Mouse (Mus musculus): ENCODE measurements around the gene Ston1.

The Ston1 gene

GRCm38 (mm10) chr17:88587371-88587770, 10.1 kb upstream of the Ston1 start:
- DNase-seq (ENCODE audit: low spot score in 2 of 2), result no peak

- DNase-seq (ENCODE audit: low spot score in 2 of 2), result no peak
Measured at GRCm38 (mm10) chr17:88588228-88588627, 9.3 kb upstream of the Ston1 start.

- DNase-seq (ENCODE audit: low spot score in 2 of 2), result no peak
Measured at GRCm38 (mm10) chr17:88590251-88590650, 7.2 kb upstream of the Ston1 start.

GRCm38 (mm10) chr17:88595071-88595470, 2.4 kb upstream of the Ston1 start:
- DNase-seq (ENCODE audit: low spot score in 2 of 2), result no peak

- DNase-seq (ENCODE audit: low spot score in 2 of 2), result no peak
Measured at GRCm38 (mm10) chr17:88596068-88596467, 1.4 kb upstream of the Ston1 start.

DNA sequence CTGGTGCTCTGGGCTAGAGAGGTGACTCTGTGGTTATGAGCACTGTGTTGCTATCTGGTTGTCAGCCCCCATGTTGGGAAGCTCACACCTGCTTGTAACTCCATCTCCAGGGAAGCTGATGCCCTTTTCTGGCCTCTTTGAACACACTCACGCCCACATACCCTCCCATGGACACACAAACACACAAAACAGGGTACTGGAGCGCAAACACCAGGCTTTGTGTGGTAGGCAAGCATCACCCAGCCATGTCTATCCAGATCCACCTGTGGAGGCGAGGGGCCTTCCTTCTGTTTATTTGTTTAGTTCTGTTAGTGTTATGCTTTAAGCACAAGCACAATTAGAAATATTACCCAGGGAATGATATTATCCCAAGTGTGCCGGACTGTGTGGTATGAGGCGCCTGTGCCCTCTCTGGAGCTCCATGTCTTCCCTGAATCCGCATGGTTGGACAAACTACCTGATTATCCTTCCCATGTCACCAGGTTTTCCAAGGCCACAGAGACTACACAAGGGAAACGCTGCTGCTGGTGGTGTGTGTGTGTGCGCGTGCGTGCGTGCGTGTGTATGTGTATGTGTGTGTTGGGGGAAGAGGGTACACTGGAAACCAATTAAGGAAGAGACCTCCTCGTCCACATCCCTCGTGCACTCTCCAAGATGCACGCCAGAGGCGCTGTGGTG, 801 bp upstream of the Ston1 start:
- no peak for DNase-seq (ENCODE audit: low spot score in 2 of 2)

GRCm38 (mm10) chr17:88598056-88598420, 554 bp downstream of the Ston1 start:
- DNase-seq (ENCODE audit: low spot score in 2 of 2), result no peak

DNA sequence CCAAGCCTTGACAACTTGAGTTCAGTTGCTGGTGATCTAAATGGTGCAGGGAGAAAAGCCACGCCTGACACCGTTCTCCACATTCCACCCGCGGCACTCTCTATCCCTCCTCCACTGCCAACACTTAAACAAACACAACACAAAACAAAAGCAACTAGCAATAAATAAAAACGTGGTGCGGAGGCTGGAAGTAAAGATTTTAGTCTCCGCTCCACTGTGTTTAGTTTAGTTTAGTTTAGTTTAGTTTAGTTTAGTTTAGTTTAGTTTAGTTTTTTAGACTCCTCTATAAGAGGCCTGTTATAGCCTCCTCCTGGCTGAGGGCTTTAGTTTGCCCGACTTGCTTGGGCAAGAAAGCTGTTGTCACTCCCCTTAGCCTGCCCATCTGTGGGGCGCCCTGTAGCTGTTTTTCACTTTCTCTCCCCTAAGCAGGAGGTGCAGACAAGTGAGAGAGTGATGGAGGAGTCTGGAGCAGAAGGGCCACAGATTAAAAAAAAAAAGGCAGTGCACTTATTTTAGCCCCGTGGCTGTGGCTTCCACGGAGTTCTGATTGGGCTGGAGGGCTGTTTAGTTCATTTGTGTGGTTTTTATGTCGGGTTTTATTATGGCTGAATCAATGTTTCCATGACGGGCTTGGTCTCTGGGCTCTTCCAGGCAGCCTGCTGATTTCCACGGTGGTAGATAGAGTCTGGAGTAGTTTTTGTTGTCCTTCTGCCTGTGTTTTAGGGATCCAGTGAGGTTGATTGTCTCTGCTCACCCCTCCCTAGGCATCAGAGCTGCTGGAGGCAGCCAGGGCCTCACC, 1.3 kb downstream of the Ston1 start:
- DNase-seq (ENCODE audit: low spot score in 2 of 2), result no peak

- no peak for DNase-seq (ENCODE audit: low spot score in 2 of 2)
Measured at GRCm38 (mm10) chr17:88600492-88601026, 3.1 kb downstream of the Ston1 start.

GRCm38 (mm10) chr17:88603943-88604342, 6.5 kb downstream of the Ston1 start:
- DNase-seq (ENCODE audit: low spot score in 2 of 2), result no peak

DNA sequence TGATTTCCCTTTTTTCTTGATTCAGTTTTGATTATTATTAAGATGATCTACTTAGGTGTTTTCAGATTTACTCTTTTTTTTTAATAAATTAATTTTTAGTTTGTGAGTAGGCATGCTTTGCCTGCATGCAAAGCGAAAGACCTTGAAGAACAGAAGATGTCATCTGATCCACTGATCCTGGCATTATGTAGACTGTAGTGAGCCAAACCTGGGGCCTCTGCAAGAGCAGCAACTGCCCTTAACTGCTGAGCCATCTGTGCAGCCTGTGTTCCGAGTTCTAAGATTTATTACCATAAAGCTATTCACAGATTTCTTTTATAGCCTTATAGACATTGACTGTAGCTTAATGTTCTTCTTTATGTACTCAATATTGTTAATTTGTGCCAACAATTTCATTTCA, 8.6 kb downstream of the Ston1 start:
- DNase-seq (ENCODE audit: low spot score in 2 of 2), result no peak

GRCm38 (mm10) chr17:88609361-88609760, 11.9 kb downstream of the Ston1 start:
- DNase-seq (ENCODE audit: low spot score in 2 of 2), result no peak

DNA sequence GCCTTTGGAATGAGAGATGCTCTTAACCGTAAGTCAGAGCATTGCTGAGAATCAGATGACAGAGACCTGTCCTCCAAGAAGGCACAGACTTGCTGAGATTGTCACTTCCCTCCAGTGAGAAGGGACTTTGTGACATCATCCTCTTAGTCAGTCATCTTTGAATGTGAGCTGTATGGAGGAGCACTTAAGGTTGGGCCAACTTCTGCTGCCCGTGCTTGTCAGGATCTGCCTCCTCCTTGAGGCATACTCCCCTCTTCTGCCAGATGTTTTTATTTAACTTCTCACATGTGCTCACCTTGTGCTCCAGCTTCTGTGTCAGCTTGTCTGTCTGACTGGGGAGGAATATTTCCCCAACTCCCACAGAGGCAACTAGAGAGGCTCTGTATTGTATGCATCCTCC, 13.6 kb downstream of the Ston1 start:
- DNase-seq (ENCODE audit: low spot score in 2 of 2), result no peak

- DNase-seq (ENCODE audit: low spot score in 2 of 2), result no peak
Measured at GRCm38 (mm10) chr17:88613172-88613571, 15.7 kb downstream of the Ston1 start.

DNA sequence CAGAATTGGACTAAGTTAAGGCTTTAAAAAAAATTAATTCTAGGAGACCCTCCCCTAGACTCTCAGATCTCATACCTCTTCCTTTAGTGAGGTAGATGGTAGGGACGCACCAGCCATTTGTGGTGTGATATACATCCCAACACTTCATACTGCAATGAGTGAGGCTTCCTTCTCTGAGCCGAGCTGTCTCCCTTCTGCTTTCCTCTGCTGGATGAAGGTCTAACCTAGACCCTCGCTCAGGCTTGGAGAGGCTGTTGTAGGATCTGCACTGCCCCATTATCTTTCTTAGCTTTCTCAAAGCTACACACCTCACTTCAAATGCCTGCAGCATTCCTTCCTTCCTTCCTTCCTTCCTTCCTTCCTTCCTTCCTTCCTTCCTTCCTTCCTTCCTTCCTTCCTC, 16.2 kb downstream of the Ston1 start:
- DNase-seq (ENCODE audit: low spot score in 2 of 2), result no peak

- no peak for DNase-seq (ENCODE audit: low spot score in 2 of 2)
Measured at GRCm38 (mm10) chr17:88614234-88614633, 16.8 kb downstream of the Ston1 start.

GRCm38 (mm10) chr17:88614733-88615132, 17.2 kb downstream of the Ston1 start:
- no peak for DNase-seq (ENCODE audit: low spot score in 2 of 2)

- DNase-seq (ENCODE audit: low spot score in 2 of 2), result no peak
Measured at GRCm38 (mm10) chr17:88615492-88616155, 18.1 kb downstream of the Ston1 start.

GRCm38 (mm10) chr17:88620935-88621334, 23.5 kb downstream of the Ston1 start:
- DNase-seq (ENCODE audit: low spot score in 2 of 2), result no peak

GRCm38 (mm10) chr17:88621374-88621773, 23.9 kb downstream of the Ston1 start:
- DNase-seq (ENCODE audit: low spot score in 2 of 2), result no peak

DNA sequence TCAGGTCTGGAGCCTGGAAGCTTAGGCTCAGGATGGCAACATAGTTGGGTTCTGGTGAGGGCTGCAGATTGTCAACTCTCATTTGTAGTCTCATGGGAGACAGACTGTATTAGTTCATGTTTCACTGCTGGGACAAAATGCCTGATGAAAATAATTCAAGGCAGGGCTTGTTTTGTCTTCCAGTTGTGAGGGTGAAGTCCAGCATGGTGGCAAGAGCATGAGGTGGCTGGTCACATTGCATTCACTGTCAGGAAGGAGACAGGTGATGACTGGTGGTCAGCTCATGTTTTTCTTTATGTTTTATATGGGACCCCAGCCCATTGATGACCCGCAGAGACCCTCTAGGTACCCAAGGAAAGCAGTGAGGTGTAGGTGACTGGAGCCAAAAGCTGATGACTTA, 25.2 kb downstream of the Ston1 start:
- no peak for DNase-seq (ENCODE audit: low spot score in 2 of 2)

DNA sequence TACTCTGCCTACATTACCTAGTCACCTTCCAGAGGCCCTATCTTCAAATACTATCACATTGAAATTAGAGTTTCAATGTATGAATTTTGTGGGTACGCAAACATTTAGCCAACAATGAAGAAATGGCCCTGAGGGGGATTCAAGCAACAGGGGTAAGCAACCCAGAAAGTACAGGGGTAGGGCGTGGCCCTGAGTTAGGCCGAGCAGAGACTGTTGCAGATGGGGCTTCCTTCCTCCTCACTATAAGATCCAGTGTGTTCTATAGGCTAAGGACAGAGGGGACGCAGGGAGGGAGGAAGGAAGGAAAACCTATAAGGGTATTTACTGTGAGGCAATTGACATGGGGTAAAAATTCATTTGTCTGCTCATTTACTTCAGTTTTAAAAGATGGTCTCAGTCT, 26.9 kb downstream of the Ston1 start:
- no peak for DNase-seq (ENCODE audit: low spot score in 2 of 2)

- no peak for DNase-seq (ENCODE audit: low spot score in 2 of 2)
Measured at GRCm38 (mm10) chr17:88625350-88625749, 27.9 kb downstream of the Ston1 start.
